Comparison of ENCODE assay signal across 28 mouse cellular contexts in the genomic region with DNA sequence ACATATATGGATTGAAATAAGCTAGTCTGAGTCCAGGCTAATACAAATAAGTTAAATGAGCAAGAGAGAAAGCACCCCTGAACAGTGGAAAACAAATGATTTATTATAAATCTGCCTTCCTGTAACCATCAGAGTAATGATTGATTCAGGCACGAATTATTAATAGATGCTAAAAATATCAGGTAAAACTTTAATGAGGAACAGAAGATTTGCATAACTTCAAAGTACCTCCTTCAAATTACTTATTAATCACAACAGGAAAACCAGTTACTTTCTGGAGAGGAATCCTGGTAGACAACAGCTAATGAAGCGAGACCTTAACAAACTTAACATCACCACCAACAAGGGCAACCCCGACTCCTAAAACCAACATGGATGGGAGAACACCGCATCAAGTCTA.
"Had no signal": no experiment of that assay in that cellular context is flagged by ENCODE, and none has a peak within 500 bp of the region (broad histone marks: within the 10 kb centered on the region; RNA-seq: fewer than 3 reads in every experiment).

No protein-coding gene starts in this region.

- ATAC-seq: forebrain, embryonic 13.5 days; forebrain, embryonic 14.5 days; forebrain, embryonic 15.5 days; forebrain, embryonic 16.5 days; forebrain, postnatal 0 days had no signal

- DNase-seq: cerebellum, adult 2 months; cerebellum, adult 8-10 months; cerebellum, adult 9-10 months; cerebellum, adult 9-11 months; cerebellum, postnatal 10 days; cerebellum, postnatal 14 days; cerebellum, postnatal 25 days; cerebellum, postnatal 36 days; embryo, embryonic 11 days; forebrain, postnatal 0 days; gastrocnemius, adult 2 months; gastrocnemius, postnatal 10 days; gastrocnemius, postnatal 14 days; gastrocnemius, postnatal 25 days; gastrocnemius, postnatal 36 days; heart, adult 11 months; heart, adult 18-20 months had no signal

- H3K27ac ChIP-seq: embryonic facial prominence, embryonic 10.5 days; embryonic facial prominence, embryonic 12.5 days; embryonic facial prominence, embryonic 13.5 days; embryonic facial prominence, embryonic 15.5 days; forebrain, embryonic 10.5 days; forebrain, embryonic 12.5 days; forebrain, embryonic 13.5 days; forebrain, embryonic 15.5 days; gastrocnemius, adult 2 months had no signal

- H3K27me3 ChIP-seq: embryonic facial prominence, embryonic 12.5 days; embryonic facial prominence, embryonic 13.5 days; embryonic facial prominence, embryonic 15.5 days; forebrain, embryonic 12.5 days; forebrain, embryonic 13.5 days; forebrain, embryonic 15.5 days had no signal

- H3K4me3 ChIP-seq: embryonic facial prominence, embryonic 10.5 days; embryonic facial prominence, embryonic 12.5 days; embryonic facial prominence, embryonic 13.5 days; embryonic facial prominence, embryonic 15.5 days; erythroblast, embryonic 14.5 days; forebrain, embryonic 10.5 days; forebrain, embryonic 12.5 days; forebrain, embryonic 13.5 days; forebrain, embryonic 15.5 days; gastrocnemius, adult 2 months had no signal

- H3K4me1 ChIP-seq: embryonic facial prominence, embryonic 10.5 days; embryonic facial prominence, embryonic 12.5 days; embryonic facial prominence, embryonic 13.5 days; embryonic facial prominence, embryonic 15.5 days; forebrain, embryonic 10.5 days; forebrain, embryonic 12.5 days; forebrain, embryonic 13.5 days; forebrain, embryonic 15.5 days had no signal

- H3K9me3 ChIP-seq: embryonic facial prominence, embryonic 10.5 days; embryonic facial prominence, embryonic 12.5 days; embryonic facial prominence, embryonic 13.5 days; embryonic facial prominence, embryonic 15.5 days; forebrain, embryonic 10.5 days; forebrain, embryonic 12.5 days; forebrain, embryonic 13.5 days; forebrain, embryonic 15.5 days had no signal

- H3K9ac ChIP-seq: embryonic facial prominence, embryonic 12.5 days; embryonic facial prominence, embryonic 13.5 days; embryonic facial prominence, embryonic 15.5 days; forebrain, embryonic 12.5 days; forebrain, embryonic 13.5 days; forebrain, embryonic 15.5 days; forebrain, postnatal 0 days had no signal

- H3K36me3 ChIP-seq: embryonic facial prominence, embryonic 10.5 days; embryonic facial prominence, embryonic 12.5 days; embryonic facial prominence, embryonic 13.5 days; embryonic facial prominence, embryonic 15.5 days; forebrain, embryonic 10.5 days; forebrain, embryonic 12.5 days; forebrain, embryonic 15.5 days had no signal

- H3K4me2 ChIP-seq: embryonic facial prominence, embryonic 12.5 days; embryonic facial prominence, embryonic 13.5 days; embryonic facial prominence, embryonic 15.5 days; forebrain, embryonic 12.5 days; forebrain, embryonic 13.5 days; forebrain, embryonic 15.5 days had no signal
